Mouse (Mus musculus): ENCODE results near the gene Bri3. TPM values are rescaled to one million over a fixed set of nuclear protein-coding genes. Genes with fewer than 3 reads are reported as not detected.
A peak's percentile ranks its signal among the peaks of the same experiment; 100 is the strongest.

Bri3 gene
- total and polyA plus RNA-seq, 2 experiments from 2014 or later = 18.2 to 114 TPM

DNA sequence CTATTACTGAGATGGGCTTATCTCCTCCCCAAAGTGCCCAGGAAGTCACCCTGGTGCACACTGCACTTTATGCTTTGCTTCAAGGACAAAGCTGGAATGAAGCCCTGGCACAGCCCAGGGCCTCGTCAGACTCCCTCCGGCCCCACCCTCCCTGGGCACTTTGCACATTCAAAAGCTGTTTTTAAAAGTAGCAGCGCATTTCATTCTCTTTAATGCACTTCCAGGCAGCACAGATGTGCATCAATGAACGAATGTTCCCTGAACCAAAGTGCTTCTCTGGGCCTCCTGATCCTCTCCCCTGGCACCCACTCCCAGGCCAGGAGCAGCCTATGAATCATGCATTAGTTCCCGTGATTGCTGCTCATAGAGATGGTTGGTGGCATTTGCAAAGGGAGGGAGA lies 167.5 kb downstream of the Bri3 start:
- Histone ChIP-seq H3K27ac (no peak overlapping the region), H3K36me3 (ENCODE audit: insufficient read depth, low read length) (no peaks in the 10 kb centered on the region)
- no peak for TF ChIP-seq CTCF (IDR thresholded peaks at IDR 0.05; ENCODE audit: low read depth)

DNA sequence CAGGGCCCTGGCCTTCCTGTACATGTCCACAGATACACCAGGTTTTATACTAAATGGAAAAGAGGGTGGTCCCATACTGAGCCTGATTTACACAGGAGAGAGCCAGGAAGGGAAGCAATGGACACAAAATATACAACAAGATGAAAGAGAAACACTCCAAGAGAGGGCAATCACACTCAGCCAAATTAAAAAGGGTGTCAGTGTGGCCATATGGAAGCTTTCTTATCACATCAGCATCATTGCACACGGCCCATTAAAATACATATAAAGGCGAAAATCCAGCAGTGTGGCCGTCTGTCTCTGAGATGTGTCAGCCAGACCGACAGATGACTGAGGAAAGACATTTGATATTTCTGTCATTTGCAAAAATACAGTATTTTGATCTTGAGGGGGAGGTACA lies 168.5 kb downstream of the Bri3 start:
- Histone ChIP-seq H3K9ac (replicated peaks; ENCODE audit: low read length) (no peak overlapping the region), H3K4me1 (ENCODE audit: insufficient read depth, low read length) (no peaks in the 10 kb centered on the region), H3K4me2 (ENCODE audit: low read depth, low read length) (no peak overlapping the region), H3K9me3 (ENCODE audit: low read length) (no peaks in the 10 kb centered on the region), H3K27ac (no peak overlapping the region), H3K36me3 (ENCODE audit: insufficient read depth, low read length) (no peaks in the 10 kb centered on the region), H3K4me3 (ENCODE audit: low read length) (no peak overlapping the region), H3K27me3 (ENCODE audit: insufficient read depth, low read length) (no peaks in the 10 kb centered on the region)
- ATAC-seq = no peak; the same call in 1 of the 2 replicates
- peak; percentile 39 for DNase-seq (ENCODE audit: low spot score)
- no peak for TF ChIP-seq CTCF (IDR thresholded peaks at IDR 0.05; ENCODE audit: low read depth)
- WGBS = 59% methylated on average over 4 of the region's 4 CpGs

More for the DNA sequence above, 167.5 kb downstream of the Bri3 start:
- Histone ChIP-seq H3K27me3 (ENCODE audit: insufficient read depth, low read length) (no peaks in the 10 kb centered on the region), H3K4me3 (ENCODE audit: low read length) (no peak overlapping the region), H3K9me3 (ENCODE audit: low read length) (no peaks in the 10 kb centered on the region), H3K9ac (replicated peaks; ENCODE audit: low read length) (no peak overlapping the region), H3K4me2 (ENCODE audit: low read depth, low read length) (no peak overlapping the region), H3K4me1 (ENCODE audit: insufficient read depth, low read length) (no peaks in the 10 kb centered on the region)
- 25% methylated on average over 5 of the region's 5 CpGs for WGBS
- peak; percentile 24; the same call in 1 of the 2 replicates for ATAC-seq
- peak; percentile 20 for DNase-seq (ENCODE audit: low spot score)

DNA sequence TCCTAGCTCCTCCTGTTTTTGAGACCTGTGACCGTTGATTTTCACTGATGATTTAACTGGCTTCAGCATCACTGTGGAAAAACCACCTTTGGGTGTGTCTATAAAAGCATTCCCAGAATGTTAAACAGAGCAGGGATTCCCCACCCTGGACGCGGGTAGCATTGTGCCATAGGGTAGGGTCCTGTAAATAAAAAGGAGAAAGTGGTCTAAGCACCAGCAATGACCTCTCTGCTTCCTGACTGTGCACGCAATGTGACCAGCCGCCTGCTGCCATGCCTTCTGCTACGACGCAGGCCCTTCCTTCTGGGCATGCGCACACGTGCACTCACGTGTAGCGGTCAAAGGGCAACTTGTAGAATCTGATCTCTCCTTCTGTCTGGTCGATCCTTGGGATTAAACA lies 174.2 kb downstream of the Bri3 start:
- Histone ChIP-seq H3K9ac (replicated peaks; ENCODE audit: low read length) (no peak overlapping the region), H3K4me1 (ENCODE audit: insufficient read depth, low read length) (no peaks in the 10 kb centered on the region), H3K27ac (no peak overlapping the region), H3K4me2 (ENCODE audit: low read depth, low read length) (no peak overlapping the region), H3K36me3 (ENCODE audit: insufficient read depth, low read length) (no peaks in the 10 kb centered on the region), H3K27me3 (ENCODE audit: insufficient read depth, low read length) (no peaks in the 10 kb centered on the region), H3K4me3 (ENCODE audit: low read length) (no peak overlapping the region), H3K9me3 (ENCODE audit: low read length) (no peaks in the 10 kb centered on the region)
- DNase-seq (ENCODE audit: low spot score) (no peak), ATAC-seq (no peak)
- no peak for TF ChIP-seq CTCF (IDR thresholded peaks at IDR 0.05; ENCODE audit: low read depth)
- 90% methylated on average over 12 of the region's 12 CpGs for WGBS

DNA sequence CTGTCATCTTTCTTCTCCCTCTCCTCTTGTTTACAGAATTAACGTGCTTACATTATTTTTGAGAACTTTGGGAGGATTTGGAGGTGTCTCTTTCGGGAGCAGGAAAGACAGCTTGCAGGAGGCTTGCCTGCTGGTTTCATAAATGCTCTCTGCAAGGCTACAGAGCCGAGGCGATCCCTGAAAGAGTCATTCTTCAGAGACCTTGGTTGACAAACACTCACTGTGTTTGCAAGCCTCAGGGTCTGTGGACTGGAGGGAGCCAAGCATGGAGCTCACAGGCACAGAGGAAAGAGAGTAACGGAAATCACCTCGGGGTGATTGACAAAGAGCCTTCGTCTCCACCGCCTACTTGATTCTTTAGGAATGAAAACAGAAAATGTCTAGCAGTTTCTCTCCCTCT lies 175.8 kb downstream of the Bri3 start:
- no peaks in the 10 kb centered on the region for H3K4me1 ChIP-seq (ENCODE audit: insufficient read depth, low read length)
- no peak for ATAC-seq
- no peaks in the 10 kb centered on the region for H3K36me3 ChIP-seq (ENCODE audit: insufficient read depth, low read length)
- H3K9me3 ChIP-seq (ENCODE audit: low read length) = no peaks in the 10 kb centered on the region
- TF ChIP-seq CTCF (IDR thresholded peaks at IDR 0.05; ENCODE audit: low read depth) = no peak
- H3K9ac ChIP-seq (replicated peaks; ENCODE audit: low read length) = no peak overlapping the region
- no peaks in the 10 kb centered on the region for H3K27me3 ChIP-seq (ENCODE audit: insufficient read depth, low read length)
- no peak overlapping the region for H3K4me2 ChIP-seq (ENCODE audit: low read depth, low read length)
- WGBS = 69% methylated on average over 8 of the region's 8 CpGs
- no peak overlapping the region for H3K27ac ChIP-seq
- DNase-seq (ENCODE audit: low spot score) = no peak
- no peak overlapping the region for H3K4me3 ChIP-seq (ENCODE audit: low read length)

DNA sequence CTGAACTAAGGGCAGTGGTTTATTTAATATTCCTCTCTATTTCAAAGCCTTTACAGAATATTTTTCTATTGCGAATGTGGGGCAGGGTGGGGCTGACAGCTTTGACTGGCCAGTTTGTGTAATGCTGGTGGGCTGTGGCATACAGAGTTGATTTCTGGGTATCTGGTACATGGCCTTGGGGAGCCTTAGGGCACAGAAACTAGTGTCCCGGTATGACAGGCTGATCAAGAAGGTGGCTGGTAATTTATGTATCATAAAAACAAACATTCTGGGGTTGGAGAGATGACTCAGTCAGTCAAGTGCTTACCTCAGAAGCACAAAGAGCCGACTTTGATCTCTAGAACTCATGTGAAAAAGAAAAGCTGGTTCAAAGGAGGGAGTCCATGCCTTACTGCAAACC lies 182.5 kb downstream of the Bri3 start:
- no peak overlapping the region for H3K4me2 ChIP-seq (ENCODE audit: low read depth, low read length)
- TF ChIP-seq CTCF (IDR thresholded peaks at IDR 0.05; ENCODE audit: low read depth) = no peak
- no peak for DNase-seq (ENCODE audit: low spot score)
- no peak overlapping the region for H3K9ac ChIP-seq (replicated peaks; ENCODE audit: low read length)
- H3K4me1 ChIP-seq (ENCODE audit: insufficient read depth, low read length) = no peaks in the 10 kb centered on the region
- H3K9me3 ChIP-seq (ENCODE audit: low read length) = no peaks in the 10 kb centered on the region
- H3K36me3 ChIP-seq (ENCODE audit: insufficient read depth, low read length) = no peaks in the 10 kb centered on the region
- 89% methylated on average over 3 of the region's 3 CpGs for WGBS
- H3K27ac ChIP-seq = no peak overlapping the region
- ATAC-seq = no peak
- H3K27me3 ChIP-seq (ENCODE audit: insufficient read depth, low read length) = no peaks in the 10 kb centered on the region
- no peak overlapping the region for H3K4me3 ChIP-seq (ENCODE audit: low read length)

DNA sequence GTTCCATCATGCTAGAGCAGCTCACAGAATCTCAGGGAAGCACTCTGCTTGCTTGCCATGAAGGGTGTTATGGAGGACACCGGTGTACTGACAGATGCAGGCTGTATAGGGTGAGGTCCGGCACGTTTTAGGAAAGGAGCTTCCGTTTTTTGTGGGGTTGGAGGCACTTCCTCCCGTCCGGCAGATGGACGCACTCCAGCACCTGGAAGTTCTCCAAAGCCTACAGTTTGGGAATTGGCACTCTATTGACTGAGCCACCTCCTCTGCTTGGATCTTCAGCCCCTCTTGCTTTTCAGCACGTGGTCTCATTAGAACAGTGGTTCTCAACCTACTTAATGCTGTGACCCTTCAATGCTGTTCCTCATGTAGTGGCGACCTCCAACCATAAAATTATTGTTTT lies 183.6 kb downstream of the Bri3 start:
- Histone ChIP-seq H3K4me1 (ENCODE audit: insufficient read depth, low read length) (no peaks in the 10 kb centered on the region), H3K27me3 (ENCODE audit: insufficient read depth, low read length) (no peaks in the 10 kb centered on the region), H3K36me3 (ENCODE audit: insufficient read depth, low read length) (no peaks in the 10 kb centered on the region), H3K27ac (no peak overlapping the region), H3K9ac (replicated peaks; ENCODE audit: low read length) (no peak overlapping the region), H3K9me3 (ENCODE audit: low read length) (no peaks in the 10 kb centered on the region), H3K4me3 (ENCODE audit: low read length) (no peak overlapping the region), H3K4me2 (ENCODE audit: low read depth, low read length) (no peak overlapping the region)
- ATAC-seq (no peak), DNase-seq (ENCODE audit: low spot score) (no peak)
- no peak for TF ChIP-seq CTCF (IDR thresholded peaks at IDR 0.05; ENCODE audit: low read depth)
- 60% methylated on average over 9 of the region's 9 CpGs for WGBS

DNA sequence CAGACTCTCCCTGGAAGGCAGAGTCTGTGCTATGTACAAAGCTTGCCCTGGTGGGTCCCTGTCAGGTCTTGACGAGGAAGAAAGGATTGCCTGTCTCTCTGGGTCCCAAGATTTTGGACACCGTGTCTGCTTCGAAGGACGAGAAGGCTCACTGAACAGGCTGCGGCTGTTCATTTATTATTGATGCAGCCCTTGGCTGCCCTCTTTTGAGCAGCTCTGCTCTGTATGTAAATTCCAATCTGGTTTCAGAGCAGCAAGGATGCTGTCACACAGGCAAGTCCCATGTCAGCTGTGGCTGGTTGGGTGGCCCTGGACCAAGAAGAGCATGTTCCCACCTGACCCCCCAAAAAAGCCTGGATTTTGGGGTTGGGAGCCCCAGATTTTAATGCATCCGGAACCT lies 187.2 kb downstream of the Bri3 start:
- WGBS = 46% methylated on average over 6 of the region's 6 CpGs
- H3K9ac ChIP-seq (replicated peaks; ENCODE audit: low read length) = no peak overlapping the region
- no peaks in the 10 kb centered on the region for H3K27me3 ChIP-seq (ENCODE audit: insufficient read depth, low read length)
- H3K4me2 ChIP-seq (ENCODE audit: low read depth, low read length) = no peak overlapping the region
- H3K4me1 ChIP-seq (ENCODE audit: insufficient read depth, low read length) = no peaks in the 10 kb centered on the region
- no peaks in the 10 kb centered on the region for H3K9me3 ChIP-seq (ENCODE audit: low read length)
- no peak overlapping the region for H3K4me3 ChIP-seq (ENCODE audit: low read length)
- 0 out of 2 replicates have a peak, but pooled peaks have one; percentile 4 for TF ChIP-seq CTCF (IDR thresholded peaks at IDR 0.05; ENCODE audit: low read depth)
- peak overlapping the region; percentile 36; the same call in 1 of the 2 replicates for H3K27ac ChIP-seq
- DNase-seq (ENCODE audit: low spot score) (peak; percentile 50), ATAC-seq (peak; percentile 63; the same call in 1 of the 2 replicates)
- H3K36me3 ChIP-seq (ENCODE audit: insufficient read depth, low read length) = no peaks in the 10 kb centered on the region
